Mouse (Mus musculus): Measurements from ENCODE around the gene Cdip1. TPM values are rescaled to one million over a fixed set of nuclear protein-coding genes. Genes with fewer than 3 reads are reported as not detected.
"Not testable (repeated sequence)": the region's sequence is repeated elsewhere in the genome, so short reads cannot be mapped to it uniquely, and the experiment has no call there.

Gene Cdip1
- polyA plus RNA-seq, 1 experiment from 2014 or later: 137 TPM

DNA sequence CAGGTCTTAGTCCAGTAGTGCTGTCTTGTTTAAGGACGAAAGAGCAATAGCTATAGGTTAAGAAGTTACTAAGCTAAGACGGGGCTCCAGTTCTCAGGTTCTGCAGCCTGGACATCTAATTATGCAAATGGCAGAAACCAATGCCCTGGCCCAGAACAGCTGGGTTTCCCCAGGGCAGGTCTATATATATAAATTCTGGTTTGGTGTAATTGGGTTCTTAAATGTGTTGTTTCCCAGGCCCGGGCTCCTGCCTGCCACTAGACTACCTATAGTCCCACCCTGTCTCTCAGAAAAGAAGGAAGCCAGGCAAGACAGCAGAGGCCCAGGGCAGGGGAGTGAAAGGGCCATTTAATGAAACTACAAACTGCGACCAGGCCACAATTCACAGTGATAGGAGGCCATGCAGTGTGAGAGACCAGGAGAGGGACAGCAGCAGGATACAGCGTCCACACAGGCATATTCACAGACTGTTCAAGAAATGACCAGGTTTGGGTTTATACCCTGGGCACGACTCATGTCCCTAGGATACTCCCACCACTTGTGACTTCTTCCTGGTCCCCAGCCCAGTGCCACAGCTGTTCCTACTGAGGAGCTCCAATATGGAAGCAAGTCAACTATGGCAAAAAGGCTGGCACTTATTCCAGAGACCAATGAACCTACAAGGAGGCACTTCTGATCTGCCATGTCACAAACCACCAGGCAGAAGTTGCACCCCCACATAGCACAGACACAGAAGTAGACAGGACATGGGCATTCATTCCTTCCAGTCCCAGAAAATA lies 22.9 kb downstream of the Cdip1 start:
- H3K4me2 ChIP-seq: no peak overlapping the region
- no peak overlapping the region for H3K9ac ChIP-seq (replicated peaks)
- no peak overlapping the region for H3K27ac ChIP-seq (replicated peaks)
- no peaks in the 10 kb centered on the region for H3K9me3 ChIP-seq (replicated peaks)
- 84% methylated on average over 6 of the region's 6 CpGs for WGBS
- no peaks in the 10 kb centered on the region for H3K27me3 ChIP-seq (replicated peaks)
- no peak for ATAC-seq (ENCODE audit: low FRiP score)
- H3K36me3 ChIP-seq: peaks cover 75% of the 10 kb centered on the region
- H3K4me3 ChIP-seq (replicated peaks): no peak overlapping the region
- peaks cover 2% of the 10 kb centered on the region; the same call in 1 of the 2 replicates for H3K4me1 ChIP-seq

DNA sequence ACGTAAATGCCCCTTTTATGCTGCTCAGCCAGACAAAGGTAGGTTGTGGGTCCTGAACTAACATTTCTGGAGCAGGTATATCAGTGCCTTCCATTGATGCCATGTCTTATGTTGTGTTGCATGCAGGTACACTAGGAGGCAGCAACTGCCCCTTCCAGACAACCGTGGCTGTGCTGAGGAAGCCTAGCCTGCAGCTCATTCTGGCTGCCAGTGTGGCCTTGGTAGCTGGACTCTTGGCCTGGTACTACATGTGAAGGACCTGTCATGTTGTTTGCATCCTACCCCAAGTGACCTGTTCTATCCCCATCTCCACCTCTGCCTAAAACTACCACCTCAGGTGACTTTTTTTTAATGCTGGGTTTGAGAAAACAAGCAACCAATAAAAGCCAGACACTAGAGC lies 24.2 kb downstream of the Cdip1 start:
- Histone ChIP-seq H3K4me2 (no peak overlapping the region), H3K4me1 (0 out of 2 replicates have a peak, but pooled peaks cover 2% of the 10 kb centered on the region), H3K9me3 (replicated peaks) (no peaks in the 10 kb centered on the region), H3K27me3 (replicated peaks) (no peaks in the 10 kb centered on the region), H3K27ac (replicated peaks) (no peak overlapping the region), H3K4me3 (replicated peaks) (no peak overlapping the region), H3K36me3 (peaks cover 71% of the 10 kb centered on the region), H3K9ac (replicated peaks) (no peak overlapping the region)
- WGBS: 93% methylated on average over 2 of the region's 2 CpGs
- ATAC-seq (ENCODE audit: low FRiP score): no peak

DNA sequence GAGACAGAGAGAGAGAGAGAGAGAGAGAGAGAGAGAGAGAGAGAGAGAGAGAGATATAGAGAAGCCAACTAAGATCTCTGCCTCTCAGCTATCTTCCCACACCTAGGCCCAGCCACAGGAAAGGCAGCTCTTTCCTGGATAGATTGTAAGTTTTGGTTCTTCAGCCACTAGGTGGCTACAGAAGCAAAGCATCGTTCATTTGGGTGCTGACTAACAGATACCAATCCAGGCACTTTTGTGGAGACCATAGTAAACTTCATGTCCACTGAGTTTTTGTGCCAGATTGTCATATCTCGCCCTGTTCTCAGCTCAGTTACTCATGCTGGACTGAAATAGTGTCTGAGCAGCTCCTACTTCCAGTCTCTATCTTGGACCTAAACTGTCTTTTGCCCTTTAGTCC lies 26.8 kb downstream of the Cdip1 start:
- Histone ChIP-seq H3K27me3 (replicated peaks) (no peaks in the 10 kb centered on the region), H3K9me3 (replicated peaks) (no peaks in the 10 kb centered on the region), H3K4me1 (0 out of 2 replicates have a peak, but pooled peaks cover 2% of the 10 kb centered on the region), H3K4me2 (no peak overlapping the region), H3K4me3 (replicated peaks) (no peak overlapping the region), H3K9ac (replicated peaks) (no peak overlapping the region), H3K27ac (replicated peaks) (no peak overlapping the region; the same call in 1 of the 2 replicates), H3K36me3 (peaks cover 48% of the 10 kb centered on the region)
- ATAC-seq (ENCODE audit: low FRiP score): no peak; the same call in 1 of the 2 replicates
- 41% methylated on average over 2 of the region's 2 CpGs for WGBS

DNA sequence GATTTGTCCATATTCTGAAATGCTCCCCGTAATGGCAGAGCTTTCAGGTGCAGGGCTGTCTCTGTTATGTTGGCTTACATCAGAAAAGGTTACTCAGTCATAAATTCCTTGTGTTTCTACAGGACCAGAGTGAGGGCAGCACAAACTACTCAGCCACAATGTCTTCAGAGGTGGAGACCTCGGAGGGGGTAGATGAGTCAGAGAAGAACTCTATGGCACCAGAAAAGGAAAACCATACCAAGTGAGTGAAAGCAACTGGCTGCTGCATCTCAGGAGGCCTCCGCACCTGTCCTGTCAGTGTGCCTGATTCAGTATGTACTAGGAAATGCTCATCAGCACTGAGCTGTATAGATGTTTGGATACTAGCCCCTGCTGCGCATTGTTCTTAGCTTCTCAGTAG lies 27.7 kb downstream of the Cdip1 start:
- no peak overlapping the region for H3K9ac ChIP-seq (replicated peaks)
- H3K27ac ChIP-seq (replicated peaks): no peak overlapping the region
- peaks cover 6% of the 10 kb centered on the region for H3K4me1 ChIP-seq
- no peak overlapping the region for H3K4me2 ChIP-seq
- ATAC-seq (ENCODE audit: low FRiP score): no peak
- H3K9me3 ChIP-seq (replicated peaks): no peaks in the 10 kb centered on the region
- no peak overlapping the region for H3K4me3 ChIP-seq (replicated peaks)
- 95% methylated on average over 4 of the region's 4 CpGs for WGBS
- no peaks in the 10 kb centered on the region for H3K27me3 ChIP-seq (replicated peaks)
- H3K36me3 ChIP-seq: peaks cover 40% of the 10 kb centered on the region

DNA sequence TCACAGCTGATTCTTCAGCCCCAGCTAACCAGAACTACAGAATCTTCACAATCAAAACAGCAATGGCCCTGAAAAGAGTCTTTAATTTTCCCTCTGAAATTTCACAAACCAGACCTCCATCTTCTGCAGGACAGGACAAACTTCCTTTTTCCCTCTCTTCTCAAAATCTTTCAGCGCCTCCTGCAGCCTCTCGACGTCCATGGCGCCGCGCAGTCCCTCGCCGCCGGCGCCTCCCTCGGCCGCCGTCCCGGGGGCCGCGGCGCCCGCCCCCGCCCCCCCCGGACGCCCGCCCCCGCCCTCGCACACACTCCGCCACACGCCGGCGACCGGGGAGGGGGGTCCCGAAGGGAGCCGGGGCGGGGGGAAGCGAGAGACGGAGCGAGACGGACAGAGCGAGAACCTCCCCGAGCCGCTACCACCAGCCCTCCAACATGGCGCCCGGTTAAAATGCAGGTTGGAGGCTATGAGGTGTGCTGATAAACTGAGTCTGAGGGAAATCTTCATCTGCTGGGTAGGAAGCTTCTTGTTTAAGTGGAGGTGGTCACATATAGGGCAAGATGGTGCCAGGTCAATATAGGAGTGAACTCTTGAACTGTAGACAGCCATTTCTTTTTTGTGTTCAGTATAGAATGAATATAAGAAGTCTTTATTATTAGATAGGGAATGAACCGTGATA lies 33.3 kb downstream of the Cdip1 start:
- H3K9ac ChIP-seq (replicated peaks): peak overlapping the region; percentile 42
- H3K36me3 ChIP-seq; H3K27me3 ChIP-seq (replicated peaks); H3K9me3 ChIP-seq (replicated peaks): not testable (repeated sequence)
- 3% methylated on average over 34 of the region's 42 CpGs for WGBS
- H3K4me1 ChIP-seq: peaks cover 17% of the 10 kb centered on the region
- peak overlapping the region; percentile 80 for H3K27ac ChIP-seq (replicated peaks)
- peak overlapping the region; percentile 52 for H3K4me2 ChIP-seq
- peak overlapping the region; percentile 44 for H3K4me3 ChIP-seq (replicated peaks)
- ATAC-seq (ENCODE audit: low FRiP score): peak; percentile 85

DNA sequence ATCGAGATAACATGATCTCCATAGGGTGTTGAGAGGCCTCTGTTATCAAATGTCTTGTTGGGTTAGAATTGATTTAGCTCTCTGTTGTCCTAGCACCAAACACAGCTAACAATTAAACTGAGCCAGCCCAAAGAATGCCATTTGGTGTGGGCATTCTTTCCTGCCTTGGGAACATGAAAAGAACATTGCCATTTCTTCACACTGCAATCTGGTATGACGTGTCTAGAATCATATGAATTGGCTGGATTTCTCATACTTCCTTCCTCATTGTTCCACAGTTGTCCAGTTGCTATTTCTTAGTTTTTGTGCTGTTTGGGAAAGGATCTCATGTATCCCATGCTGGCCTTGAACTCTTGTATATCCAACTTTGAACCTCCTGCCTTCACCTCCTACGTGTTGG lies 36.0 kb downstream of the Cdip1 start:
- Histone ChIP-seq H3K9me3 (replicated peaks) (no peaks in the 10 kb centered on the region), H3K36me3 (no peaks in the 10 kb centered on the region), H3K4me1 (peaks cover 15% of the 10 kb centered on the region), H3K4me3 (replicated peaks) (no peak overlapping the region), H3K9ac (replicated peaks) (no peak overlapping the region), H3K4me2 (no peak overlapping the region), H3K27ac (replicated peaks) (no peak overlapping the region), H3K27me3 (replicated peaks) (no peaks in the 10 kb centered on the region)
- ATAC-seq (ENCODE audit: low FRiP score): no peak
- WGBS: 91% methylated on average over 3 of the region's 3 CpGs

DNA sequence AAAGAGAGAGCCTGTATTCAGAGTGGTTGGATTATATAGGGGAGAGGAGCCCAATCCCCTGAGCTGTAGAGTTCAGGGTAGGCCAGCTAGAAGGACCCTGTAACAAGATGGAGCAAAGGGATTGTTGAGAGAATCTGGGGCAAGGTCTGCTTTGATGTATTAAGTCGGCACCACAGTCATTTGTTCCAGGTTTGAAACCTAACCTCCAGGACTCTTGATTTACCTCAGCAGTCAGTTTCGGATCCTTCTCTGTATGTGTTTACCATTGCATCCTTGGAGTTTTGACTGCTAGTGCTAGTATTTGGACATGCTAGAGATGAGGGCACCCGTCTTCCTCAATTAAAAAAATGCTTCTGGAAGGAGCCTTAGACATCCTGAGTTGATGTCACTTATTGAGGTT lies 37.9 kb downstream of the Cdip1 start:
- 95% methylated on average over 3 of the region's 3 CpGs for WGBS
- H3K9ac ChIP-seq (replicated peaks): no peak overlapping the region
- no peaks in the 10 kb centered on the region for H3K36me3 ChIP-seq
- ATAC-seq (ENCODE audit: low FRiP score): no peak
- no peak overlapping the region for H3K4me3 ChIP-seq (replicated peaks)
- peaks cover 8% of the 10 kb centered on the region for H3K4me1 ChIP-seq
- no peaks in the 10 kb centered on the region for H3K9me3 ChIP-seq (replicated peaks)
- no peak overlapping the region for H3K4me2 ChIP-seq
- no peaks in the 10 kb centered on the region for H3K27me3 ChIP-seq (replicated peaks)
- no peak overlapping the region for H3K27ac ChIP-seq (replicated peaks)

DNA sequence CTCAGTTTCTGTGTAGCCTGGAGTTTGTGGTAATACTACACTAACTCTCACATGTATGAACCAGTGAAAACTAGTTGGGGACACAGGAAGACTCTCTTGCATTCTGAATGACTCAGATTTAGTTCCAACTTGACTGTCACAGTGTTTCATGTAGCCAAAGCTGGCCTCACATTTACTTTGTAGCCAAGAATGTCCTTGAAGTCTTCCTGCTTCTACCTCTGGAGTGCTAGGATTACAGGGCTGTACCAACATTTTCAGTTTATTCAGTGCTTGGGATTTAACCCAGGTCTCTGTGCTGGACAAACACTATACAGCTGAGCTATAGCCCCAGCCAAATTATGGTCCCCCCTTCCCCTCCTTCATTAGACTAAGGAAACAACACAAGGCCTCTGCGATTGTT lies 47.9 kb downstream of the Cdip1 start:
- no peak for ATAC-seq (ENCODE audit: low FRiP score)
- Histone ChIP-seq H3K36me3 (no peaks in the 10 kb centered on the region), H3K4me2 (no peak overlapping the region), H3K9me3 (replicated peaks) (no peaks in the 10 kb centered on the region; the same call in 1 of the 2 replicates), H3K27ac (replicated peaks) (no peak overlapping the region), H3K4me3 (replicated peaks) (no peak overlapping the region), H3K4me1 (no peaks in the 10 kb centered on the region), H3K27me3 (replicated peaks) (no peaks in the 10 kb centered on the region), H3K9ac (replicated peaks) (no peak overlapping the region)
- WGBS: 100% methylated on average over 1 of the region's 1 CpGs

DNA sequence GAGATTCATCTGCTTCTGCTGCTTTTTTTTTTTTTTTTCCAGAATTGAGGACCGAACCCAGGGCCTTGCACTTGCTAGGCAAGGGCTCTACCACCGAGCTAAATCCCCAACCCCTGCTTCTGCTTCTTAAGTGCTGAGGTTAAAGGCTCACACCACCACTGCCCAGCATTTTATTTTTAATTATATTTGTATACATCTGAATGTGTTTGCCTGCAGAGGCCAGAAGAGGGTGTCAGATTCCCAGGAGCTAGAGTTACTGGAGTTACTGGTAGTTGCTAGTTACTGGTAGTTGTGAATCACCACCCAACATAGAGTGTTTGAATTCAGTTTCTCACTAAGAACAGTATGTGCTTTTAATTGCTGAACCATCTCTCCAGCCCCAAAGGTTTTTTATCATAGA lies 50.1 kb downstream of the Cdip1 start:
- no peaks in the 10 kb centered on the region; the same call in 1 of the 2 replicates for H3K9me3 ChIP-seq (replicated peaks)
- no peaks in the 10 kb centered on the region for H3K36me3 ChIP-seq
- no peaks in the 10 kb centered on the region; the same call in 1 of the 2 replicates for H3K4me1 ChIP-seq
- H3K9ac ChIP-seq (replicated peaks): no peak overlapping the region
- H3K27ac ChIP-seq (replicated peaks): no peak overlapping the region
- H3K27me3 ChIP-seq (replicated peaks): no peaks in the 10 kb centered on the region
- 95% methylated on average over 2 of the region's 2 CpGs for WGBS
- no peak for ATAC-seq (ENCODE audit: low FRiP score)
- H3K4me2 ChIP-seq: no peak overlapping the region
- no peak overlapping the region for H3K4me3 ChIP-seq (replicated peaks)

DNA sequence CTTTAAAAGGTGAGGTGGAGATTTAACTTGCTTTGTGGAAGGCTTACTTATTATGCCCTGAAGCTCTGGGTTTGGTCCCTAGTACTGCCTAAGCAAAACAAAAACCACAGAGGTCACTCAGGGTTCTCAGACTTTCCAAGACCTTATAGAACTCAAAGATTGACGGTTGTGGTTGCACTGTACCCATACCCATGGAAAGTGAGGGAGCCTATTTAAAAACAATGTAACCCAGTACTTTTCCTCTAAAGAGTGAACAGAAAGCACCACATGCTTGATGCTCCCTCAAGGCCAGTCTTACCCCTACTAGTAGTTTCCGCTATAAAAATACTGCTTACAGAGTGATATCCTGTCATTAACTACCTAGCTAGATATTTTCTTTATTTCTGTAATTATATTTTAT lies 53.8 kb downstream of the Cdip1 start:
- 90% methylated on average over 2 of the region's 2 CpGs for WGBS
- no peaks in the 10 kb centered on the region for H3K27me3 ChIP-seq (replicated peaks)
- no peak overlapping the region for H3K4me3 ChIP-seq (replicated peaks)
- no peak for ATAC-seq (ENCODE audit: low FRiP score)
- H3K9ac ChIP-seq (replicated peaks): no peak overlapping the region
- H3K4me1 ChIP-seq: no peaks in the 10 kb centered on the region; the same call in none of the 2 replicates
- no peak overlapping the region for H3K27ac ChIP-seq (replicated peaks)
- no peaks in the 10 kb centered on the region for H3K9me3 ChIP-seq (replicated peaks)
- no peaks in the 10 kb centered on the region for H3K36me3 ChIP-seq
- no peak overlapping the region for H3K4me2 ChIP-seq

DNA sequence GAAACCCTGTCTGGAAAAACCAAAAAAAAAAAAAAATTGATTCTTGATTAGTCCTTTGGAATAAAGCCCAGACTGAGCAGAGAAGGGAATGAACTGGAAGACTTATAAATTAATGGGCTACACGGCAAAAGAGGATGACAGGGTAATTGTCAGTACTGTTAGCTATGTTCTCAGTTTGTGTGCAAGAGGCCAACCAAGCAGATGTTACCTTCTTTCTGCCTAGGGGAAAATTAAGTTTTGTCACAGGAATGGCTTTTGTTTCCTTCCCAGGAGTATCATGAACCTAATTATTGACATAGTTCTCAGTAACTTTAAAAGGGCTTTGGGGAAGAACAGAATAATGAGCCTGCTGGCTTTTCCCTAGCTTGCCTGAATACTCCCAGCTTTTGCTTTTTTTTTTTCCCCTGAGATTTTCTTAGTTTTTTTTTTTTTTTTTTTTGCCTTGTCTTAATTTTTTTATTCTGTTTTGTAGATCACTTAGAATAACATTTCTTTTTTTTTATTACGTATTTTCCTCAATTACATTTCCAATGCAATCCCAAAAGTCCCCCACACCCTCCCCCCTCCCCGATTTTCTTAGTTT lies 59.2 kb downstream of the Cdip1 start:
- Histone ChIP-seq H3K4me2 (no peak overlapping the region), H3K36me3 (no peaks in the 10 kb centered on the region), H3K4me3 (replicated peaks) (no peak overlapping the region), H3K9me3 (replicated peaks) (no peaks in the 10 kb centered on the region), H3K27ac (replicated peaks) (no peak overlapping the region), H3K4me1 (peaks cover 19% of the 10 kb centered on the region), H3K27me3 (replicated peaks) (no peaks in the 10 kb centered on the region), H3K9ac (replicated peaks) (no peak overlapping the region)
- WGBS: 61% methylated on average over 3 of the region's 3 CpGs
- no peak for ATAC-seq (ENCODE audit: low FRiP score)

DNA sequence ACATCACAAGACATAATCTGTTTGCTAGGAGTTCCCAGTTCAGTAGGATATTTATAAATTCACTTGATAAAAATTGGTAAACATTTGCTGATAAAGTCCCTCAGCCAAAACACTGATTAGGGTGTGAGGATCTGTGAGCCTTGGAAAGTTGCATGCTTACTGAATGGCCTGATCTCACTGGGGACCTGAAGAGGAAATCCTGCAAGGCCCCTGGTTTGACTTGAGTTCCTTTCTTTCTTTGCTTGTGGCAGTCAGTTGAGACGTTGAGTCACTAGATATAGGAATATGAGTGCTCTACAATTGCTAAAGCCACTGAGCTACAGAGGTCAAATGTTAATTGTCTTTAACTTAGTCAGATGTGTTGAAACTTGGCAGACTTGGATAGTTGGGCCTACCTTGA lies 62.1 kb downstream of the Cdip1 start:
- H3K4me1 ChIP-seq: peaks cover 19% of the 10 kb centered on the region
- no peaks in the 10 kb centered on the region for H3K27me3 ChIP-seq (replicated peaks)
- H3K27ac ChIP-seq (replicated peaks): no peak overlapping the region
- no peak overlapping the region for H3K4me2 ChIP-seq
- no peak for ATAC-seq (ENCODE audit: low FRiP score)
- H3K36me3 ChIP-seq: no peaks in the 10 kb centered on the region
- no peaks in the 10 kb centered on the region for H3K9me3 ChIP-seq (replicated peaks)
- no peak overlapping the region for H3K4me3 ChIP-seq (replicated peaks)
- 50% methylated on average over 1 of the region's 1 CpGs for WGBS
- no peak overlapping the region for H3K9ac ChIP-seq (replicated peaks)
